In genomic region chr4:76449466-76450350, GRCm38 (mm10) we compare ENCODE assay signal across 8 mouse cellular contexts.
DNase-seq lines count a peak whose midpoint lies in the region; ATAC-seq and TF ChIP-seq lines count a peak whose summit lies in the region.

No protein-coding gene starts in this region.

- under 1% methylated on average over 85 of the region's 99 CpGs for WGBS in hindbrain, embryonic 13.5 days
- under 1% methylated on average over 69 of the region's 99 CpGs for WGBS in lung, embryonic 16.5 days

- intact Hi-C loops in gastrocnemius, adult 2 months (cut with DNase I): loop anchor here (5.0 kb wide), 1 partner anchor 77 kb away; no protein-coding TSS in a partner anchor

- peak overlapping the region; percentile 95 for H3K4me3 ChIP-seq in gastrocnemius, adult 2 months
- H3K4me3 ChIP-seq in hindbrain, embryonic 13.5 days: peak overlapping the region; percentile 87
- H3K4me3 ChIP-seq in lung, embryonic 16.5 days (ENCODE audit: low read length): peak overlapping the region; percentile 78

- H3K9ac ChIP-seq in hindbrain, embryonic 13.5 days: peak overlapping the region; percentile 95
- peak overlapping the region; percentile 90 for H3K9ac ChIP-seq in lung, embryonic 16.5 days (ENCODE audit: low read length)

- TF ChIP-seq CTCF in gastrocnemius, adult 2 months (IDR thresholded peaks at IDR 0.05): no peak

- H3K36me3 ChIP-seq in hindbrain, embryonic 13.5 days: no peaks in the 10 kb centered on the region
- H3K36me3 ChIP-seq in lung, embryonic 16.5 days (ENCODE audit: control insufficient read depth, insufficient read depth, low read length): no peaks in the 10 kb centered on the region

- H3K9me3 ChIP-seq in hindbrain, embryonic 13.5 days: no peaks in the 10 kb centered on the region
- H3K9me3 ChIP-seq in lung, embryonic 16.5 days (ENCODE audit: control insufficient read depth, low read length): no peaks in the 10 kb centered on the region

- ATAC-seq in hindbrain, embryonic 13.5 days (ENCODE audit: low FRiP score): peak; percentile 83
- peak; percentile 86 for ATAC-seq in lung, embryonic 16.5 days (ENCODE audit: low read depth)

- peak overlapping the region; percentile 71 for H3K4me2 ChIP-seq in hindbrain, embryonic 13.5 days
- H3K4me2 ChIP-seq in lung, embryonic 16.5 days (ENCODE audit: low read depth, low read length): peak overlapping the region; percentile 90

- peaks cover 27% of the 10 kb centered on the region for H3K4me1 ChIP-seq in hindbrain, embryonic 13.5 days (replicated peaks)
- H3K4me1 ChIP-seq in lung, embryonic 16.5 days (replicated peaks; ENCODE audit: control insufficient read depth, insufficient read depth, low read length): no peaks in the 10 kb centered on the region

- no peaks in the 10 kb centered on the region for H3K27me3 ChIP-seq in hindbrain, embryonic 13.5 days
- peaks cover 3% of the 10 kb centered on the region; the same call in 1 of the 2 replicates for H3K27me3 ChIP-seq in lung, embryonic 16.5 days (ENCODE audit: control insufficient read depth, insufficient read depth, low read depth, low read length)

- peak; percentile 86 to 94 for DNase-seq in adrenal gland, adult (ENCODE audit: inconsistent age in 2 of 2, low spot score in 1 of 2)
- DNase-seq in cerebellum, postnatal 25 days: peak; percentile 90 to 92
- DNase-seq in gastrocnemius, adult 2 months: peak; percentile 83
- peak; percentile 70 to 79 for DNase-seq in layer of hippocampus, postnatal 36 days
- DNase-seq in retina, postnatal 1 day: peak; percentile 88
- no peak for DNase-seq in T-cell, adult 2 months (ENCODE audit: low spot score)

- H3K27ac ChIP-seq in gastrocnemius, adult 2 months: peak overlapping the region; percentile 83
- H3K27ac ChIP-seq in hindbrain, embryonic 13.5 days: peak overlapping the region; percentile 99
- peak overlapping the region; percentile 92 for H3K27ac ChIP-seq in lung, embryonic 16.5 days (ENCODE audit: low read length)
